15 mouse cellular contexts compared by ENCODE assay signal in genomic region chr1:133048690-133049089, GRCm38 (mm10). TPM values are rescaled to one million over a fixed set of nuclear protein-coding genes. Genes with fewer than 3 reads are reported as not detected.
DNase-seq lines count a peak whose midpoint lies in the region; ATAC-seq and TF ChIP-seq lines count a peak whose summit lies in the region.
"Had no signal": no experiment of that assay in that cellular context is flagged by ENCODE, and none has a peak within 500 bp of the region (broad histone marks: within the 10 kb centered on the region; RNA-seq: fewer than 3 reads in every experiment).

No protein-coding gene starts in this region.

- WGBS in heart, embryonic 15.5 days = 38% methylated on average over 2 of the region's 2 CpGs
- 44% methylated on average over 2 of the region's 2 CpGs for WGBS in forebrain, embryonic 10.5 days
- WGBS in hindbrain, embryonic 12.5 days = 37% methylated on average over 2 of the region's 2 CpGs
- WGBS in midbrain, postnatal 0 days = 16% methylated on average over 2 of the region's 2 CpGs

- H3K9ac ChIP-seq in heart, embryonic 15.5 days = no peak overlapping the region
- peak overlapping the region; percentile 32; the same call in 1 of the 2 replicates for H3K9ac ChIP-seq in hindbrain, embryonic 12.5 days
- H3K9ac ChIP-seq in midbrain, postnatal 0 days (replicated peaks; ENCODE audit: low read length, poor library complexity, severe bottlenecking) = 0 out of 2 replicates have a peak overlapping the region, but pooled peaks have one; percentile 4

- no peak for TF ChIP-seq CTCF in midbrain, postnatal 0 days (IDR thresholded peaks at IDR 0.05)

- H3K4me3 ChIP-seq in heart, embryonic 15.5 days = 0 out of 2 replicates have a peak overlapping the region, but pooled peaks have one; percentile 2
- H3K4me3 ChIP-seq in forebrain, embryonic 10.5 days = peak overlapping the region; percentile 21; the same call in 1 of the 2 replicates
- H3K4me3 ChIP-seq in hindbrain, embryonic 12.5 days = peak overlapping the region; percentile 86
- 0 out of 2 replicates have a peak overlapping the region, but pooled peaks have one; percentile 5 for H3K4me3 ChIP-seq in midbrain, postnatal 0 days (ENCODE audit: low read depth, low read length)

- no peak for DNase-seq in heart, postnatal 14 days
- no peak for DNase-seq in forebrain, embryonic 10.5 days (ENCODE audit: extremely low spot score, low spot score)
- no peak for DNase-seq in midbrain, postnatal 0 days (ENCODE audit: low spot score)
- no peak for DNase-seq in cerebellum, postnatal 14 days
- no peak for DNase-seq in right cerebral cortex, adult 18-20 months
- DNase-seq in spleen, postnatal 4 days (ENCODE audit: low spot score in 2 of 2) = no peak
- DNase-seq: adrenal gland, postnatal 10 days; embryo, embryonic 11 days; kidney, postnatal 4 days; thymus, postnatal 14 days had no signal

- intact Hi-C loops in heart, postnatal 14 days (cut with DNase I) = loop anchor here (10.0 kb wide), 2 partner anchors 256 to 446 kb away; partner anchors contain the start of gene Golt1a

- no peaks in the 10 kb centered on the region for H3K36me3 ChIP-seq in heart, embryonic 15.5 days
- peaks cover 4% of the 10 kb centered on the region; the same call in 1 of the 2 replicates for H3K36me3 ChIP-seq in forebrain, embryonic 10.5 days (replicated peaks)
- no peaks in the 10 kb centered on the region for H3K36me3 ChIP-seq in hindbrain, embryonic 12.5 days
- H3K36me3 ChIP-seq in midbrain, postnatal 0 days (ENCODE audit: insufficient read depth, low read length) = no peaks in the 10 kb centered on the region

- H3K27ac ChIP-seq in heart, embryonic 15.5 days = no peak overlapping the region
- H3K27ac ChIP-seq in forebrain, embryonic 10.5 days = no peak overlapping the region
- H3K27ac ChIP-seq in hindbrain, embryonic 12.5 days = no peak overlapping the region
- no peak overlapping the region for H3K27ac ChIP-seq in midbrain, postnatal 0 days (ENCODE audit: low read depth, low read length)

- no peaks in the 10 kb centered on the region for H3K9me3 ChIP-seq in heart, embryonic 15.5 days (replicated peaks)
- H3K9me3 ChIP-seq in forebrain, embryonic 10.5 days = no peaks in the 10 kb centered on the region
- no peaks in the 10 kb centered on the region for H3K9me3 ChIP-seq in hindbrain, embryonic 12.5 days (replicated peaks)
- H3K9me3 ChIP-seq in midbrain, postnatal 0 days (ENCODE audit: low read length) = no peaks in the 10 kb centered on the region

- peaks cover 43% of the 10 kb centered on the region for H3K4me1 ChIP-seq in heart, embryonic 15.5 days (replicated peaks)
- peaks cover 84% of the 10 kb centered on the region for H3K4me1 ChIP-seq in forebrain, embryonic 10.5 days
- peaks cover 67% of the 10 kb centered on the region for H3K4me1 ChIP-seq in hindbrain, embryonic 12.5 days
- H3K4me1 ChIP-seq in midbrain, postnatal 0 days (ENCODE audit: insufficient read depth, low read length) = peaks cover 14% of the 10 kb centered on the region; the same call in 1 of the 2 replicates

- ATAC-seq in heart, embryonic 15.5 days (replicated peaks; ENCODE audit: insufficient number of reproducible peaks, insufficient read depth, low FRiP score, low read depth) = no peak
- ATAC-seq in hindbrain, embryonic 12.5 days (ENCODE audit: low FRiP score) = no peak
- ATAC-seq in midbrain, postnatal 0 days (ENCODE audit: low FRiP score) = no peak
- ATAC-seq: CD4-positive, CD25-positive, alpha-beta regulatory T cell, adult 4 months; inflammation-experienced regulatory T-cells, adult 6 months; Patski had no signal

- no peaks in the 10 kb centered on the region for H3K27me3 ChIP-seq in heart, embryonic 15.5 days
- H3K27me3 ChIP-seq in forebrain, embryonic 10.5 days (ENCODE audit: poor library complexity, severe bottlenecking) = peaks cover 11% of the 10 kb centered on the region; the same call in 1 of the 2 replicates
- H3K27me3 ChIP-seq in hindbrain, embryonic 12.5 days = no peaks in the 10 kb centered on the region
- no peaks in the 10 kb centered on the region for H3K27me3 ChIP-seq in midbrain, postnatal 0 days (ENCODE audit: insufficient read depth, low read length)
- H3K27me3 ChIP-seq: Patski had no signal

- peak overlapping the region; percentile 91; the same call in 1 of the 2 replicates for H3K4me2 ChIP-seq in heart, embryonic 15.5 days
- peak overlapping the region; percentile 87 for H3K4me2 ChIP-seq in hindbrain, embryonic 12.5 days (replicated peaks)
- peak overlapping the region; percentile 28; the same call in 1 of the 2 replicates for H3K4me2 ChIP-seq in midbrain, postnatal 0 days (ENCODE audit: low read depth, low read length, poor library complexity, severe bottlenecking)

RNA-seq across cellular contexts. Expression of gene Pik3c2b, which starts 3.2 kb away (rescaled TPM):
- polyA plus RNA-seq in heart, embryonic 15.5 days (2015; fragmentation: Nextera tagmentation; extraction: Ambion mirVana) = 8.0 and 9.7 TPM in 2 replicates
- total RNA-seq in heart, postnatal 14 days (2021) = 10 to 100 TPM; 22.7 to 24.3 TPM
- polyA plus RNA-seq in forebrain, embryonic 10.5 days (2016; fragmentation: Nextera tagmentation; extraction: Ambion mirVana) = 13.6 and 13.7 TPM in 2 replicates
- 17.0 and 19.8 TPM in 2 replicates for polyA plus RNA-seq in hindbrain, embryonic 12.5 days (2016; fragmentation: Nextera tagmentation; extraction: Ambion mirVana)
- total RNA-seq in midbrain, postnatal 0 days (2014; rRNA removed) = 21.3 and 28.5 TPM in 2 replicates
- polyA plus RNA-seq in midbrain, postnatal 0 days (2015; fragmentation: Nextera tagmentation; extraction: Ambion mirVana) = 8.4 and 9.2 TPM in 2 replicates

RNA-seq across cellular contexts. Expression of gene Mdm4, which starts 18.3 kb away (rescaled TPM):
- polyA plus RNA-seq in heart, embryonic 15.5 days (2015; fragmentation: Nextera tagmentation; extraction: Ambion mirVana) = 22.2 and 27.3 TPM in 2 replicates
- 10 to 100 TPM; 42.8 to 52.4 TPM for total RNA-seq in heart, postnatal 14 days (2021)
- polyA plus RNA-seq in forebrain, embryonic 10.5 days (2016; fragmentation: Nextera tagmentation; extraction: Ambion mirVana) = 38.5 and 38.8 TPM in 2 replicates
- polyA plus RNA-seq in hindbrain, embryonic 12.5 days (2016; fragmentation: Nextera tagmentation; extraction: Ambion mirVana) = 47.6 and 49.1 TPM in 2 replicates
- 54.4 and 84.5 TPM in 2 replicates for total RNA-seq in midbrain, postnatal 0 days (2014; rRNA removed)
- 28.2 and 28.9 TPM in 2 replicates for polyA plus RNA-seq in midbrain, postnatal 0 days (2015; fragmentation: Nextera tagmentation; extraction: Ambion mirVana)

Comparison
In these comparisons a context has a peak if more than half of its experiments do, and no peak if none do; other contexts are left out.
1. H3K4me2 ChIP-seq: peak in every context shown above with its lines; median percentile 91 in heart, embryonic 15.5 days; 87 in hindbrain, embryonic 12.5 days; 28 in midbrain, postnatal 0 days.
2. H3K4me3 ChIP-seq: peak in every context shown above with its lines; median percentile 86 in hindbrain, embryonic 12.5 days; 21 in forebrain, embryonic 10.5 days; 5 in midbrain, postnatal 0 days; 2 in heart, embryonic 15.5 days.